Mouse (Mus musculus) layer of hippocampus, adult 8-10 months (tissue): ENCODE data around the gene Mpz. TPM values are rescaled to one million over a fixed set of nuclear protein-coding genes. Genes with fewer than 3 reads are reported as not detected.

Source experiments
- DNase-seq, 2 experiments: peaks; one replicate each; pipeline ENCODE4 v3.0.0; 2022; ENCODE audit warnings: low spot score in 2 of 2
- total RNA-seq, 4 experiments: library from RNA; stranded (reverse); gene quantifications; 2 replicates each; pipeline ENCODE4 v1.2.4; 2022

The Mpz gene
- total RNA-seq, 4 experiments from 2014 or later: not detected

- DNase-seq: no peak
These were observed 37.6 kb downstream of the Mpz start for GRCm38 (mm10) chr1:171187851-171188700.

- no peak for DNase-seq
These were observed 38.5 kb downstream of the Mpz start for GRCm38 (mm10) chr1:171189046-171189445.

GRCm38 (mm10) chr1:171189476-171190114, 39.1 kb downstream of the Mpz start:
- DNase-seq: no peak

GRCm38 (mm10) chr1:171190832-171191231, 40.3 kb downstream of the Mpz start:
- no peak for DNase-seq

- DNase-seq: no peak
These were observed 41.8 kb downstream of the Mpz start for GRCm38 (mm10) chr1:171192283-171192682.

GRCm38 (mm10) chr1:171193093-171193840, 42.8 kb downstream of the Mpz start:
- DNase-seq: no peak

GRCm38 (mm10) chr1:171193911-171194830, 43.7 kb downstream of the Mpz start:
- no peak for DNase-seq

- DNase-seq: no peak
These were observed 44.7 kb downstream of the Mpz start for GRCm38 (mm10) chr1:171195046-171195822.

GRCm38 (mm10) chr1:171195887-171196397, 45.4 kb downstream of the Mpz start, which contains the start of gene Pcp4l1:
Pcp4l1 (minus strand) TSS chr1:171196268.
- peak; percentile 25 to 34 for DNase-seq

GRCm38 (mm10) chr1:171199532-171199931, 49.0 kb downstream of the Mpz start:
- DNase-seq: no peak

- DNase-seq: no peak
These were observed 50.3 kb downstream of the Mpz start for GRCm38 (mm10) chr1:171200769-171201168.

GRCm38 (mm10) chr1:171203471-171204248, 53.1 kb downstream of the Mpz start:
- no peak for DNase-seq

- DNase-seq: no peak
These were observed 53.7 kb downstream of the Mpz start for GRCm38 (mm10) chr1:171204249-171204644.

GRCm38 (mm10) chr1:171205704-171206493, 55.4 kb downstream of the Mpz start:
- DNase-seq: no peak

- DNase-seq: no peak
These were observed 58.9 kb downstream of the Mpz start for GRCm38 (mm10) chr1:171209409-171209808.
